Mouse (Mus musculus) midbrain, postnatal 0 days (tissue): Measurements from ENCODE around the gene Efl1. TPM values are rescaled to one million over a fixed set of nuclear protein-coding genes. Genes with fewer than 3 reads are reported as not detected.
A peak's percentile ranks its signal among the peaks of the same experiment; 100 is the strongest.

Experiments used
- ATAC-seq: fragments of 200-750 bp; cut with Nextera tagmentation; 2 replicates; pipeline ENCODE4 v1.8.0; 2017; ENCODE audit warnings: moderate number of reproducible peaks, mild to moderate bottlenecking, moderate TSS enrichment, moderate library complexity; ENCODE audit not compliant: low FRiP score
- DNase-seq: peaks from one replicate; pipeline ENCODE4 v3.0.0-alpha.2; 2015; ENCODE audit warnings: low spot score
- H3K27ac ChIP-seq: fragments of 300-500 bp; sonication (generic); 2 replicates; pipeline ENCODE4 v1.5.1; 2014; ENCODE audit warnings: low read depth, mild to moderate bottlenecking, low read length, mixed read lengths
- H3K27me3 ChIP-seq: fragments of 300-500 bp; sonication (generic); 2 replicates; pipeline ENCODE4 v1.6.1; 2014; ENCODE audit warnings: low read length, control low read depth, mixed read lengths; ENCODE audit not compliant: insufficient read depth
- H3K36me3 ChIP-seq: fragments of 300-500 bp; sonication (generic); 2 replicates; pipeline ENCODE4 v1.6.1; 2014; ENCODE audit warnings: low read length, control low read depth, mixed read lengths; ENCODE audit not compliant: insufficient read depth
- H3K4me1 ChIP-seq: fragments of 300-500 bp; sonication (generic); 2 replicates; pipeline ENCODE4 v1.6.1; 2014; ENCODE audit warnings: mild to moderate bottlenecking, control low read depth, antibody characterized with exemption, low read length, mixed read lengths; ENCODE audit not compliant: insufficient read depth
- H3K4me2 ChIP-seq: fragments of 300-500 bp; sonication (generic); 2 replicates; pipeline ENCODE4 v1.6.1; 2014; ENCODE audit warnings: low read depth, mild to moderate bottlenecking, low read length, mixed read lengths; ENCODE audit not compliant: poor library complexity, severe bottlenecking
- H3K4me3 ChIP-seq: fragments of 300-500 bp; sonication (generic); 2 replicates; pipeline ENCODE4 v1.5.1; 2014; ENCODE audit warnings: low read depth, mild to moderate bottlenecking, low read length, moderate library complexity
- H3K9ac ChIP-seq: fragments of 300-500 bp; sonication (generic); replicated peaks from 2 replicates; pipeline ENCODE4 v1.6.1; 2014; ENCODE audit warnings: mild to moderate bottlenecking, low read length, moderate library complexity, mixed read lengths; ENCODE audit not compliant: poor library complexity, severe bottlenecking
- H3K9me3 ChIP-seq: fragments of 300-500 bp; sonication (generic); 2 replicates; pipeline ENCODE4 v1.6.1; 2016; ENCODE audit warnings: low read length, control low read depth
- CTCF ChIP-seq: IDR thresholded peaks from 2 replicates; pipeline ENCODE4 v1.5.1; 2016; ENCODE audit warnings: antibody characterized with exemption, mild to moderate bottlenecking
- WGBS: fragments of 180-500 bp; shearing (Covaris S2); extraction: QIAGEN DNeasy Blood & Tissue Kit; methylation state at CpG from one replicate; pipeline ENCODE4 v1.1.7; 2014; 5-methylcytosine and 5-hydroxymethylcytosine counted together
- polyA plus RNA-seq: library from polyadenylated mRNA; unstranded; fragments of >200 nt; fragmentation: Nextera tagmentation; extraction: Ambion mirVana; gene quantifications from 2 replicates; pipeline ENCODE4 v1.2.1, GENCODE M21; 2015
- total RNA-seq: library from RNA; depleted of rRNA; stranded (reverse); fragments of >200 nt; gene quantifications from 2 replicates; pipeline ENCODE4 v1.2.3, GENCODE M21; 2014

The Efl1 gene
- total and polyA plus RNA-seq, 2 experiments from 2014 or later: 10.2 to 17.5 TPM

- Histone ChIP-seq H3K4me2 (peak overlapping the region; percentile 64), H3K4me3 (peak overlapping the region; percentile 72), H3K27me3 (no peaks in the 10 kb centered on the region), H3K9me3 (no peaks in the 10 kb centered on the region), H3K9ac (peak overlapping the region; percentile 69; the same call in 1 of the 2 replicates), H3K4me1 (no peaks in the 10 kb centered on the region; the same call in 1 of the 2 replicates), H3K36me3 (peaks cover 6% of the 10 kb centered on the region; the same call in 1 of the 2 replicates), H3K27ac (no peak overlapping the region)
- WGBS: 26% methylated on average over 4 of the region's 4 CpGs
- ATAC-seq (peak; percentile 60), DNase-seq (no peak)
- TF ChIP-seq CTCF: no peak
These were observed 505 bp upstream of the Efl1 start for GRCm38 (mm10) chr7:82647909-82648308.

DNA sequence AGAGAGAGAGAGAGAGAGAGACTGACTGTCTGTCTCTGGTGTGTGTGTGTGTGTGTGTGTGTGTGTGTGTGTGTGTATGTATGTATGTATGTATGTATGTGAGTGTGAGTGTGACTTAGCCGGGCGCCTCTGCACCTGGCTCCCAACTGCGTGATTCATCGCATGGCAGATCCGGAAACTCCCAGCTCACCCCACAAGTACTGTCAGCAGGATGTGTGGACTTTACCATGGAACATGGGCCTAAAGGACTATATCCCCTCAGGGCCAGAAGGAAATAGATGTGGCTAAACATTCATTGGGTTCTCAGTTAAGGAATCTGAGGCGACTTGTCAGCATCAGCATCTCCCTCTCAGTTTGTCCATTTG, 649 bp downstream of the Efl1 start:
- H3K36me3 ChIP-seq: peaks cover 6% of the 10 kb centered on the region; the same call in 1 of the 2 replicates
- H3K9me3 ChIP-seq: no peaks in the 10 kb centered on the region
- no peak overlapping the region for H3K27ac ChIP-seq
- no peaks in the 10 kb centered on the region for H3K27me3 ChIP-seq
- no peaks in the 10 kb centered on the region; the same call in 1 of the 2 replicates for H3K4me1 ChIP-seq
- peak overlapping the region; percentile 72 for H3K4me3 ChIP-seq
- H3K9ac ChIP-seq: peak overlapping the region; percentile 69
- 22% methylated on average over 6 of the region's 6 CpGs for WGBS
- ATAC-seq (no peak; the same call in 1 of the 2 replicates), DNase-seq (no peak)
- TF ChIP-seq CTCF: no peak
- H3K4me2 ChIP-seq: peak overlapping the region; percentile 64

GRCm38 (mm10) chr7:82664604-82665003, 16.2 kb downstream of the Efl1 start:
- Histone ChIP-seq H3K27ac (no peak overlapping the region), H3K9ac (no peak overlapping the region), H3K4me3 (no peak overlapping the region), H3K4me2 (no peak overlapping the region), H3K27me3 (no peaks in the 10 kb centered on the region), H3K9me3 (no peaks in the 10 kb centered on the region), H3K36me3 (peaks cover 29% of the 10 kb centered on the region), H3K4me1 (no peaks in the 10 kb centered on the region)
- DNase-seq: no peak
- 97% methylated on average over 3 of the region's 3 CpGs for WGBS
- ATAC-seq: no peak
- no peak for TF ChIP-seq CTCF

DNA sequence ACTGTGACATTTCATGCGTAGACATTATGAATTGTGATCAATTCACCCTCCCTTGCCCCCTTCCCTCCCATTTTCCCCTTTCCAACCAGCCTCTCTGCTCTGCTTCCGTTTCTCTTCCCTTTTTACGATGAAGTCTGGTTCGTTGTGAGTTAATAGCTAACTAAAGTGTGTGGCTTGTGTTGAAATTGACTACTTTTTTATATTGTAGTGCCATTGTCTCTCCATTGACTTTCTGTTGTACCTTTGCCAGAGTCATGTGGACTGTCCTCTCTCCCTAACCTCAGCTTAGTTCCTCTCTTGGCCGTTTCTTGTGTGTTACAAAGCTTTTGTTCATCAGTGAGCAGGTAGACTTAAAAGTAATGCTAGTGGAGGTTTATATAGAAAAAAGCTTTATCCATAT, 27.6 kb downstream of the Efl1 start:
- Histone ChIP-seq H3K9me3 (no peaks in the 10 kb centered on the region), H3K4me3 (no peak overlapping the region), H3K36me3 (peaks cover 29% of the 10 kb centered on the region), H3K9ac (no peak overlapping the region), H3K27me3 (no peaks in the 10 kb centered on the region), H3K27ac (no peak overlapping the region), H3K4me2 (no peak overlapping the region), H3K4me1 (no peaks in the 10 kb centered on the region)
- ATAC-seq (no peak), DNase-seq (no peak)
- TF ChIP-seq CTCF: no peak
- 94% methylated on average over 5 of the region's 5 CpGs for WGBS

DNA sequence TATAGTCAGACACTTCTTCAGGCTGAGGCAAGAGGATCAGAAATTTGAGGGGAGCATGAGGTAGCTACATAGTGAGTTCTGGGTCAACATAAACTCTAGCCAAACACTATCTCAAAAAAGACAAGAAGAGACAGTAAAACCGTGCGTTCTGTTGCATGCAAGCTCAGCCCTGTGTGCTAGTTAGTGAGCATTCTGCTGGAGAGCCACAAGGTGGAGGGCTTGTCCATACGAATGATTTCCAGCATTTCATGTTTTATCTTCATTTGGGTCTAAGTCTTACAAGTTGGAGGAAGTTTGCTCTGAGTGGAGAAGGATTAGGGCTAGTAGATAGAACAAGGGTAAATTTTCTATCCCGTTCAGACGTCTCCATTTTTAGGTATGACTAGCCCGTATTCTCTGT, 28.4 kb downstream of the Efl1 start:
- Histone ChIP-seq H3K27ac (no peak overlapping the region), H3K36me3 (peaks cover 25% of the 10 kb centered on the region), H3K4me3 (no peak overlapping the region), H3K4me1 (no peaks in the 10 kb centered on the region), H3K9ac (no peak overlapping the region), H3K9me3 (no peaks in the 10 kb centered on the region), H3K4me2 (no peak overlapping the region), H3K27me3 (no peaks in the 10 kb centered on the region)
- 85% methylated on average over 6 of the region's 6 CpGs for WGBS
- peak; percentile 83 for TF ChIP-seq CTCF
- DNase-seq (peak; percentile 63), ATAC-seq (0 out of 2 replicates have a peak, but pooled peaks have one; percentile 20)

GRCm38 (mm10) chr7:82679901-82680300, 31.5 kb downstream of the Efl1 start:
- H3K4me1 ChIP-seq: no peaks in the 10 kb centered on the region
- no peak overlapping the region for H3K4me3 ChIP-seq
- no peaks in the 10 kb centered on the region for H3K9me3 ChIP-seq
- ATAC-seq (no peak), DNase-seq (no peak)
- no peaks in the 10 kb centered on the region for H3K27me3 ChIP-seq
- H3K36me3 ChIP-seq: peaks cover 9% of the 10 kb centered on the region
- H3K4me2 ChIP-seq: no peak overlapping the region
- 93% methylated on average over 5 of the region's 5 CpGs for whole genome bisulfite sequencing
- TF ChIP-seq CTCF: no peak
- H3K27ac ChIP-seq: no peak overlapping the region
- H3K9ac ChIP-seq: no peak overlapping the region
